Mouse (Mus musculus): ENCODE results near the gene A830031A19Rik.

The A830031A19Rik gene

DNA sequence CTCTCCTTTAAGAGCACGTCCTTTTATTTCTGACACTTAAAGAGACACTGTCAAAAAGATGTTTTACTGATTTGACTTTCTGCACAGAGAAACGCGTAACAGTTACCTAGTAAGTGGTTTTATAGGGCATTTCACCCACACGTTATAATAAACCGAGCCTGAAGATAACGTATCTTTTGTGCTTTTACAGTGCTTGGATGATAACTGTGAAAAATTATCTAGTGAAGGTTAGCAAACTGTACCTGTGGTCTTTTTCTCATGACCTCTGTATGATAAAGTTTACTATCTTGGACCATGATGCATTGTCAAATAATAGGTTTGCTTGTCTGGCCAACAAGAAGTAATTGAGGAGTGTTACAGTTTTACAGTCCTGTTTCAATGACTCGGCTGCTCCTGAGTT lies 74.2 kb downstream of the A830031A19Rik start:
- DNase-seq: no peak
